Mouse (Mus musculus): ENCODE measurements around the gene Fam124a.

DNA sequence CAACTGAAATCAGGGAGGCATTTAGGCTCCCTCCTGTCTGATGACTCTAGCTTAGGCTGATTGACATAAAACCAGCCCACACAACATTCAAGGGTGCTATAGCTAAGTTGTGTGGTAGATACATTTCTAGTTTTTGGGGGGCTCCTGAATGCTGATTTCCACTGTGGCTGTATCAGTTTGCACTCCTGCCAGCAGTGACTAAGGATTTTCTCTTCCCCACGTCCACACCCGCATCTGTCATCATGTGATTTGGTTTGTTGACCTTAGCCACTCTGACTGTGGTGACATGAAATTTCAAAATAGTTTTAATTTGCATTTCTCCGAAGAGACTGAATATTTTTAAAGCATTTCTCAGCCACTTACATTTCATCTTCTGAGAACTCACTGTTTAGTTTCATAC, 101.9 kb downstream of the Fam124a start:
- TF ChIP-seq CTCF (IDR thresholded peaks at IDR 0.05; ENCODE audit: low read depth, low read length) (no peak), POLR2A (IDR thresholded peaks at IDR 0.05; ENCODE audit: borderline replicate concordance, low read depth, low read length) (no peak)
